Mouse (Mus musculus): Measurements from ENCODE around the gene Plxna2.

DNA sequence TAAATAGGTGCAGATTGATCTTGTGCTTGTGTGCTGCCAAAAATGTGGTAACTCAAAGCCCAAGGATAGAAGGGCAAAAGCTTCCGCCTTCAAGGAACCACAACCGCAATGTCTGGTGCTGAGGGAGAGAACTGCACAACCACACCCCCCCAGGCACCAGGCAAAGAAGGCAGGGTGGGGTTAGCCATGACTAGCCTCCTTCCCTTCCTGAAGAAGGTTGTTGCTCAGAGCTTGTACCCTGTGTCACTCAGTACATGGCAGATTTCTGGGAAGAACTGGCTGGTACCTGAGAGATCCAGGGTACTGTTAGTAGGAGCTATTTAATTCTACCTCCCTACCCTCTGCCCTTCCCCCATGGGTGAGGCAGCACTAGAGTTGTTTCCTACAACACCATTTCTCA is 8.1 kb downstream of the Plxna2 start:
- TF ChIP-seq CTCF (IDR thresholded peaks at IDR 0.05; ENCODE audit: control insufficient read depth, insufficient read depth, insufficient replicate concordance, low read depth, low read length) (no peak), POLR2A (IDR thresholded peaks at IDR 0.05; ENCODE audit: control insufficient read depth, low read depth, low read length) (no peak)

All from testis, adult 2 months (tissue).